Mouse (Mus musculus) mouse embryonic stem cell (cell line): ENCODE results near the gene Csk.

ENCODE experiments used
- in situ Hi-C, 2 experiments: fragments of 300-500 bp; cut with MboI; formaldehyde crosslinking; loops; 1 replicate in 1 of 2; 3 replicates in 1 of 2; pipeline ENCODE4 v1.14.3; 2019 to 2020; ENCODE audit warnings: low sequenced_read_pairs in 2 of 2, low pct_unique_long_range_greater_than_20kb in 1 of 2, mixed read lengths in 1 of 2; ENCODE audit not compliant: unreplicated experiment in 1 of 2

Csk gene

DNA sequence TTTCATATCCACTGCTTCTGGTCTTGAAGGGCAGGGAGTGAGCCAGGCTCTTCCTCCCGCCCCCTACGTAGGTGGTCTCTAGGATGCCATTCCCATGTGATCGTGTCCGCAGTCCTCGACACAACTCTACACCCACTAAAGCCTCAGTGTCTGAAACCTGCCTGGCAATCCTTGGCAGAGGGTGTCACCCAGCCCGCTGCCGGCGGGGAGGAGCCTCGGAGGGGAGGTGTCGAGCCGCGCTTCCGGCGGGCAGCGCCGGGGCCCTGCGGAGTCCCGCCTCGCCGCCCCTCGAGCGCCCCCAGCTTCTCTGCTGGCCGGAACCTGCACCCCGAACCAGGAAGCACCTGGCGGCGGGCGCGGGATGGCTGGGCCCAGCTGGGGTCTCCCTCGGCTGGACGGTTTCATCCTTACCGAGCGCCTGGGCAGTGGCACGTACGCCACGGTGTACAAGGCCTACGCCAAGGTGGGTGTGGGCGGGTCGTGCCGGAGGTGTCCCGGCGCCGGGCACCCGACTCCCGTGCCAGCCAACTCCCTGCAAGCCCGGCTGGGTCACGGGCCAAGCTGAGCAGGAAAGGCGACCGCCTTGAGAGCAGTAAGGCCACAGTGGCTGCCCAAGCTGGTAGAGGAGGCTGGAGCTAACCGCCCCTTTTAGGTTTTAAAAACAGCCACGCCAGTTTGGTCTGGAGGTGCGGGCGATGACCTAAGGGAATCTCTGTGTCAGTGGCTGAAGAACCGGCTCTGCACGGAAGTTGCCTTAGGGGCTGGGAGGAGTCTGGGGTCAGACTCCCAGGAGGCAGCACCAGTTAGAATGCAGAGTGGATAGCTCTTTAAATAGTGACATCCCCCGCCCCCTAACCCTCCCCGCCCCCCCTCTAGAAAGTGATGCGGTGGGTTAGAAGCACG lies 64.0 kb downstream of the Csk start, which contains the start of gene Ulk3:
TSS of gene Ulk3 (plus strand) at position 229 of the 903 bp plus-strand sequence.
- in situ Hi-C loops: no loop called here

- in situ Hi-C loops: no loop called here
Observed at GRCm38 (mm10) chr9:57584991-57585390, 68.4 kb downstream of the Csk start.

DNA sequence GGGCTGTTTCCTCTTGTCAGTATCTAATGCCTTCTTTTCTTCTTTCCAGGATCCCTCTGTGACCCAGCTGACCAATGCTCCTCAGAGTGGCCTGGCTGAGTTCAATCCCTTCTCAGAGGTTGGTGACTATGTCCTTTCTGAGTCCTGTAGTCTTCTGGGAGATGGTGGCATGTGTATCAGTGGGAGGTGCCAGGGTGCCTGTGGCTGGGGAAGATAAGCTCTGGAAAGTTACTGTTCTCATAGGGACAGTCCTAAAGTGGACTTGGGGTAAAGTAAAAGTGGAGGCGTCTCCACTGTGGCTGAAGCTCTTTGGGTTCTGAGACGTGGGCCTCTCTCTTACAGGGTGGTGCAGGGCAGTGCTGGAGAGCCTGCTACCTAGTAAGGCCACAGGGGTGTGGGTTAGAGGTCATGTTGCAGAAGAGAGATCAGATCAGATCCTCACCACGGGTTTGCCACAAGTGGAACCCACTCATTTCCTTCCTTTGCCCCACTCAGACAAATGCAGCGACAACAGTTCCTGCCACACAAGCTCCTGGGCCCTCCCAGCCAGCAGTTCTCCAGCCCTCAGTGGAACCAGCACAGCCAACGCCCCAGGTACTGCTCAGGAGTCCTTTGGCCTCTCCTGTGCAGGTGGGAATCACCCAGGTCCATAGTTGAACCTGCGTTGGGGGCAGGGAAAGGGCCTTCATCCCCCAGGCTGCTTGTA lies 76.1 kb downstream of the Csk start:
- in situ Hi-C loops: no loop called here
